Mouse (Mus musculus) C2C12 (cell line): ENCODE measurements around the gene Tdrd1.

Experiments
- CTCF ChIP-seq: IDR thresholded peaks from one replicate; pipeline ENCODE4 v1.5.1; 2011; ENCODE audit not compliant: control insufficient read depth, insufficient read depth, insufficient read length
- MAX ChIP-seq: IDR thresholded peaks from one replicate; pipeline ENCODE4 v1.6.1; 2011; ENCODE audit warnings: mild to moderate bottlenecking, control low read depth
- MYOD1 ChIP-seq: IDR thresholded peaks from one replicate; pipeline ENCODE4 v1.6.1; 2011; ENCODE audit warnings: low read depth; ENCODE audit not compliant: control insufficient read depth, insufficient read length
- MYOG ChIP-seq: IDR thresholded peaks from one replicate; pipeline ENCODE4 v1.6.1; 2011; ENCODE audit not compliant: control insufficient read depth, insufficient read length; ENCODE audit errors: extremely low read depth

- TF ChIP-seq CTCF (no peak), MYOD1 (no peak), MAX (no peak), MYOG (no peak)
Observed at GRCm38 (mm10) chr19:56817851-56818526, 8.0 kb upstream of the Tdrd1 start.
